Mouse (Mus musculus) cerebellum, adult 9-10 months (tissue): ENCODE results near the gene St7.
"Not testable (repeated sequence)": the region's sequence is repeated elsewhere in the genome, so short reads cannot be mapped to it uniquely, and the experiment has no call there.

ENCODE experiments used
- DNase-seq: peaks from one replicate; pipeline ENCODE4 v3.0.0; 2022

St7 gene

GRCm38 (mm10) chr6:17692647-17693046 lies at the start of gene St7:
Gene St7, plus strand, starts transcription at chr6:17692933.
- no peak for DNase-seq

DNA sequence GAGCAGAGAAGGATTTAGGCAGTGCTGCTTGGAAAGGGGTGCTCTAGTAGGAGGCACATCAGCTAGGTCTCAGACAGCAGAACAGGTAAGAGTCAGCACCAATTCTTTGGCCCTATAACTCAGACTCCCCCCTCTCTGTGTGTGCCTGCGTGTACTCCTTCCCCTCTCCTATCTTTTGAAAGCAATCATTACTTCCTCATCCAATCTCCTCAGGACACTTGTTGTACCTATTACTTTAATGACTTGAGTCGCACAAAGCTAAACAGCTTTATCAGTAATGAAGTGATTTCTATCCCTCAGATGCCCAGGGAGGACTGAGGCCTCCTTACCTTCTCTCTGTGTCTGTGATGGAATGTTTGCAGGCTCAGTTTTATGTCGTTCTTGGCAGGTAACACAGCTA lies 46.6 kb upstream of the St7 start:
- no peak for DNase-seq

DNA sequence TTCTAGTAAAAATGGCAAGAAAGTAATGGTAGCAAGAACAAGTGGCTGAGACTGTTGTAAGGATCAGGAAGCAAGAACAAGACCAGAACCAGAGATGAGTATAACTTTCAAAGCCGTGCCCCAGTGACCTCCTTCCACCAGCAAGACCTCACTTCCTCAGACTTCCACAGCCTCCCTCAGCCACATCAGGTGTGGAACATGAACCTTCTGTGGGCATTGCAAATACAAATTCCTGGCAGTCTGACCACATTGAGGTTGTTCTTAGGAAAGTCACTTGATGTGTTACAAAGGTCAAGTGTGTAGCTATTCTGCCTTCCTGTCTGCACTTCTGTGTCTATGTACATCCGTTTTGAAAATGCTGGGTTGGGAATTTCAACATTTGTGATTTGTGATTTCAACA lies 40.6 kb upstream of the St7 start:
- no peak for DNase-seq

GRCm38 (mm10) chr6:17655080-17655479 lies 37.7 kb upstream of the St7 start:
- no peak for DNase-seq

- peak; percentile 93 for DNase-seq
Measured at GRCm38 (mm10) chr6:17657308-17657707, 35.4 kb upstream of the St7 start.

DNA sequence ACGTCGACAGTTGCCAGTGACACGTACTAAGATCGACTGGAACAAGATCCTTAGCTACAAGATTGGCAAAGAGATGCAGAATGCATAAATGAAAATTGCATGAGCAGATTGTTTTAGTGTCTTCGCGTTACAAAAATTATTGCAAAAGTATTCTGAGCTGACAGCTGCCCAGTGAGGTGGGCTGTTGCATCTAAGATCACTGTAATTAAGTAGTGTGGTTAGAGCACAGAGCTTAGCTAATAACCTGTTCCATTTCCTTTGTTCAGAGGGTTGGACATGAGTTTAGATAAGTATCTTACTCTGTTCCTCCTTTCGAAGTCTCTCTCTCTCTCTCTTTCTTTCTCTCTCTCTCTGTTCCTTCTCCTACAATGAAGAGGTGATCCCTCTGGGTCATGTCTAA lies 27.4 kb upstream of the St7 start:
- DNase-seq = no peak

DNA sequence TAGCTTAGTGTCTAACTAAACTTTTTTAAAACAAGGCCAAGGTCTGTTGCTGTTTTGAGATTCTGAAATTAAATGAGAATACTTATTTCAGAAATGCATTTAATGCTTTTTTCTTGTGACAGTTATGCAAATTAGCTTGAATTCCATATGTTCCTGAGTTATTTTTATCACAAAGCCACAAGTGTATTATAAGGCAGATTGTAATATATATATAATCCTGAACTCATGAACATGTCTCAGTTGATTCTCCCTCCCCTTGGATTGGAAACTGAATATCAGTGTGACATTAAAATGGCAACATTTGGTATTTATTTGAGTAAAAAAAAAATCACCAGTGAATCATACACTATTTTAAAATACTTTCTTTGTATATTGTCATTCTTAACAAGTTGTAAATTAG lies 26.7 kb upstream of the St7 start:
- DNase-seq = no peak

DNA sequence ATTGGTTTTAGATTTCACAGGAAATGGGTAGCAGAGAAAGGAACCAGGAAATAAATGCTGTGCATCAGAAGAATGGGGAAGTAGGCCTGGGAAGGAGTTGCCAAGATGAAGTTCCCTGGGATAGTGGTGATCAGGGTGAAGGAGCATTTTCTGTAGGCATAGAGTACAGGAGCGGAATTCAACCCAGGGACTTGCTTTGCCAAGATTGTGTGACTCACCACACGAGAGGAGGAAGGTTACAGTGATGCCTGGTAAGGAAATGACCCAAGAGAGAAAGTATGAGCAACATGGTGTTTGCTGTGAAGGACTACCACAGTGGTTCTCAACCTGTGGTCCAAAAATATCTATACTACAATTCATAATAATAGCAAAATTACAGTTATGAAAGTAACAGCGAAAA lies 24.9 kb upstream of the St7 start:
- no peak for DNase-seq

DNA sequence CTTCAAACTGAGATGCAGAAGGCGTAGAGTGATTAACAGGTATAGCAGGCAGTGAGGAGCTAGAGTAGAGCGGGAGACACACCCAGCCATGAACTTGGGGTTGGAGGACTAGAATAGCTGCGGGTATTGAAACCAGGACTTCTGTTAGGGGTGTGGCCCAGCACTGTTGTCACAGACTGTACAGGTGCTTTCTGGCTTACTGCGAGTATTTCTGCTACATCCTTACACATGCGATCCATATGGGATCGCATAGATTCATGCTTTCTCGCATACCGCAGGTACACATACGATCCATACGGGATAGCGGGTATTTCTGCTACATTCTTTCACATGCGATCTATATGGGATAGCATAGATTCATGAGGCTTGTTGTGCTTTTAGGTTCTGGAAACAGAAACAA lies 24.4 kb upstream of the St7 start:
- no peak for DNase-seq

- DNase-seq = no peak
Measured at GRCm38 (mm10) chr6:17669826-17670225, 22.9 kb upstream of the St7 start.

- peak; percentile 65 for DNase-seq
Measured at GRCm38 (mm10) chr6:17675019-17675756, 17.5 kb upstream of the St7 start.

DNA sequence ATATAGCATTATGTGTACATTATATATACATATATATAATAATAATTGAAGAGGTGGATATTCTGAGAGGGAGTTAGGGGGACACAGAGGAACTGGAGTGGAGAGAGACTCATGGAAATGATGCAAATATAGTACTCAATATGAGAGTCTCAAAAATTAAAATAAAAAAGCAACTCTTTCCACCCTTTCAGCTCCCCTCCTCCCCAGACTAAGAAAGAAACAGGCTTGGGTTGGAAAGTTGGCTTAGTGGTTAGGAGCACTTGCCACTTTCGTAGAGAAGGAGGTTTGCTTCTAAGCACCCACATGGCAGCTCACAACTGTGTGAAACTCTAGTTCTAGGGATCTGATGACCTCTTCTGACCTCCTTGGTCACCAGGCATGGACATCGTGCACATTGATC lies 15.7 kb upstream of the St7 start:
- no peak for DNase-seq

- DNase-seq = no peak
Measured at GRCm38 (mm10) chr6:17680266-17680925, 12.3 kb upstream of the St7 start.

DNA sequence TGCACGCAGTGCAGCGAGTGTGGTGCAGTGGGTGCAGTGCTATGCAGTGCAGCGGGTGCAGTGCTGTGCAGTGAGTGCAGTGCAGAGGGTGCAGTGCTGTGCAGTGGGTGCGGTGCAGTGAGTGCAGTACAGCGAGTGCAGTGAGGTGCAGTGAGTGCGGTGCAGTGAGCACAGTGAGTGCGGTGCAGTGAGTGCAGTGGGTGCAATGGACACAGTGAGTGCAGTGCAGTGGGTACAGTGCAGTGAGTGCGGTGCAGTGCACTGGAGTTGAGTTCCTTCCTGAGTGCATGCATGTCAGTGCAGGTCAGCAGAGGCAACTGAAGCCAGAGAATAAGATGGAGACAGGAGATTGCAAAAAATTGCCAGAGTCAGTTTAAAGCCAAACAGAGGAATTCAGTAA lies 10.9 kb upstream of the St7 start:
- no peak for DNase-seq

- no peak for DNase-seq
Measured at GRCm38 (mm10) chr6:17688676-17689075, 4.1 kb upstream of the St7 start.

DNA sequence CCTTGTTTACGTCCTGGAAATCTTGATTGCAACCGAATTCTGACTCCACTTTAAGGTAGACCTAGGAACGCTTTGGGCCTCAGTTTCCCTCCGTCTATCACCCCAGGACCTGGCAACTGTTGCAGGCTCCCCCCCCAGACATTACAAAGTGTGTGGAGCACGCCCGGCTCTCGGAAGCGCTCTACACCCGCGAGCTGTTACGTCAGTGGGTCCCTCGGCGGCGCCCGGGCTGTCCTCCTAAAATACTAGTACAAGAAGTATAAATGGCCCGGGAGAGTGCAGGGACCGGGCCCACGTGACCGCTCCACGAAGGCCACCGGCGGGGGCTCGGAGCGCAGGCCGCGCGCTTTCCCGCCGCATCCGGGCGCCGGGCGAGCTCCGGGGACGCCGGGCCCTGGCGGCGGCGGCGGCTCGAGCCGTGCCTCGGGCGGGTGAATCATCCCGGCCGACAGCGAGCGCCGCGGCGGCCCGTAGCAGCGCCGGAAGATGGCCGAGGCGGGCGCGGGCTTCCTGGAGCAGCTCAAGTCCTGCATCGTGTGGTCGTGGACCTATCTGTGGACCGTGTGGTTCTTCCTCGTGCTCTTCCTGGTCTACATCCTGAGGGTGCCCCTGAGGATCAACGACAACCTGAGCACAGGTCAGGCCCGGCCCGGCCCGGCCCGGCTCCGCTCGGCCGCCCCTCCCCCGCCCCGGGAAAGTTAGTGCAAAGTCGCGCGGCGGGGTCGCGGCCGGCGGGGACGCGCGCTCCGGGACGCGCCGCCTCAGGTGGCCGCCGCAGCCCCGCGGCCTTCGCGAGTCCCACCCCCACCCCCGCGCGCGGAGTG lies 1.2 kb downstream of the St7 start:
- peak; percentile 62 for DNase-seq

GRCm38 (mm10) chr6:17694550-17694951 lies 1.8 kb downstream of the St7 start:
- DNase-seq = peak; percentile 81

GRCm38 (mm10) chr6:17696321-17696734 lies 3.6 kb downstream of the St7 start:
- DNase-seq = no peak

DNA sequence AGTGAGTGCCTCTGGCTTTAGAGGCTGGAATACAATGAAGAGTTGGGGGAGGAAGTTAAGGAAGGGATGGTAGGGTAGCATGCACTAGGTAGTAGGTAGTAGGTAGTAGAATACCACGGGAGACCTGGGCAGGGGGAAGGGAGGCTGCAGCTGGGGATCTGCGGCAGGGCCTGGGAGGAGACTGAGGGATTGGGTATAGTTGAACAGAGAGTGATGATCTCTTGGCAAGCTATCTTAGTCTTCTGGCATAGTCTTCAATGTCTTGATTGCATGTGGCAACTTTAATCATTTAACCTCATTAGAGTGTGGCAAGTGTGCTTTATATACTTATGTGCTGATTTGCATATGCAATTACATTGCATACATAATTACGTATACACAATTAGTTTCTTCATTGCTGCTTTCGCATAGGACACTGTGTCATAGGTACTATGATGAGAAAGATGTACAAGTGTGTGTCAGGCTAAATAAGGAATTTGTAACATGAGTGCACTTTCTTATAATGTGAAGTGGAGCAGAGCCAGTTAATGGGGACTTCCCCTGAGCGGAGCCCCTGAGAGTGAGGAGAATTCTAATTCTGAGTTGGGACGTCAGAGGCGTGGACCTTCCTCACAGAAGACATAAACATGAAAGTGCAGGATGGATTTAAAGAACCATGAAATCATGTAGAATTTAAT lies 8.3 kb downstream of the St7 start:
- DNase-seq = no peak

- DNase-seq = not testable (repeated sequence)
Measured at GRCm38 (mm10) chr6:17704038-17704437, 11.3 kb downstream of the St7 start.

- DNase-seq = no peak
Measured at GRCm38 (mm10) chr6:17705973-17706372, 13.2 kb downstream of the St7 start.

DNA sequence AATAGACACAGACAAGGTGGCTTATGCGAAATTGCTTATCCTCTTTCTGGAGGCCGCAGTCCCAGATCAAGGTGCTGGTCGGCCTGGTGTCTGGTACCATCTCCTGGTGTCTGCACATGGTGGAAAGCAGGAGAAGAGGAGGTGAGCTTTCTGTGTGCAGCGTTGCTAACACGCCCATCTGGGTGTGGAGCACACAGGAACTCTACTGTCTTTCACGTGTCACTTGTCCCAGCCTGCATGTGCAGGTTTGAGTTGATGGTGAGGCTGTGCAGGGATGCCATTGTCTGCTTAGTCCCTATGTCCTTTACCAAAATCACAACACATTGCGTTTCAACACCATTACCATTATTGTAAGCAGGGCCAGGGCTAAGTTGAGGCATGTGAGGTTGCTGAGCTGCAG lies 26.2 kb downstream of the St7 start:
- no peak for DNase-seq

DNA sequence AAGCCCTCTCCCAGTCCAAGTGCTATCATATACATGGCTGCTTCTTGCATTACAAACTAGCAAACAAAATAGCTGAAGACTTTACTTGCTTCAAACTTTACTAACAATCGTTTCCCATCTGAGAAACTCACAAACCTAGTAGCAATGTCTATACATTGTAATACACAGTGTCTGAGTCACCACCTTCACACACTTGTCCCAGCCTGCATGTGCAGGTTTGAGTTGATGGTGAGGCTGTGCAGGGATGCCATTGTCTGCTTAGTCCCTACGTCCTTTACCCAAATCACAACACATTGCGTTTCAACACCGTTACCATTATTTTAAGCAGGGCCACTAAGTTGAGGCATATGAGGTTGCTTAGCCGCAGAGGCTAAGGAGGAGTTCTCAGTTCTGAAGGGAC lies 26.7 kb downstream of the St7 start:
- no peak for DNase-seq
